Mouse (Mus musculus): Measurements from ENCODE around the gene Fam69b. TPM values are rescaled to one million over a fixed set of nuclear protein-coding genes. Genes with fewer than 3 reads are reported as not detected.

Fam69b gene
- polyA plus RNA-seq, 1 experiment: 4.2 TPM

DNA sequence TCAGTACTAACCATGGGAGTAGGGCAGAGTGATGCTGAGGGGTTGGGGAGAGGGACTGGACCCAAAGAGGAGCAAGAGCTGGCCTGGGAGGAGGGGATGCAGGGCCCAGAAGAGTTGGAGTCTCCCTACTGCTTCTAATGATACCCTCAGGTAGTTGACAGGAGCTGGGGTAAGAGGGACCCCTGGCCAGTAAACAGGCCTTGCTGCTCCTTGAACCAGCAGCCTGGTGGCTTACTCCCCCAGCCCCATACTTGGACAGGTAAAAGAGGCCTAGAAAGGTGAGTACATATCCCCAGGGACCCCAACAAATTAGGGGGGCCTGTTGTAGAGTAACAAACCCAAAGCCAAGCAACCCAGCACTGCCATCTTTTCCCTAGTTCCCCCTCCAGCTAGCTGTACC, 19.5 kb upstream of the Fam69b start:
- TF ChIP-seq POLR2A (IDR thresholded peaks at IDR 0.05; ENCODE audit: borderline replicate concordance, control insufficient read depth, low read depth, low read length): no peak
- TF ChIP-seq CTCF (IDR thresholded peaks at IDR 0.05; ENCODE audit: control insufficient read depth, insufficient read depth, low read length): no peak
- Histone ChIP-seq H3K4me3 (replicated peaks; ENCODE audit: control insufficient read depth, low read depth, low read length) (no peak overlapping the region), H3K4me1 (ENCODE audit: control insufficient read depth, insufficient read depth, low read length) (peaks cover 5% of the 10 kb centered on the region; the same call in 1 of the 2 replicates), H3K27ac (ENCODE audit: control insufficient read depth, insufficient read depth, low read depth, low read length, poor library complexity) (no peak overlapping the region)

DNA sequence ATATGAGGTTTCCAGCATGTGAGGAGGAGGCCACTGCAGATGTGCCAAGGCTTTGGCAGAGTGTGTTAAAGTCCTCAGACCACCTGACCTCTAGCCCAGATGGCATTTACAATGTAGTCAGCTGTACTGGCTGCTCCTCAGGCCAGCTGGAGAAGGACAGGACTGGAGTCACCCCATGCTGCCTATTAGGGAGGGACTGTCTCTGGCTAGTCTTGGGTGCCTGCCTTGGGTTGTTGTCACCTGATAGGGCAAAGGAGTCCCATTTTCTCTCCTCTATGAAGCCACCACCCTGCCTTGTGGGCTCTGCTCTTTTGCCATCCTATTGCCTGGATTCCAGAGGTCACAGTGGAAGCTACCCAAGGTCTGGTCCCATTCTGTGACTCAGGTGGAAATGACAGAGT, 19.0 kb upstream of the Fam69b start:
- Histone ChIP-seq H3K4me1 (ENCODE audit: control insufficient read depth, insufficient read depth, low read length) (peaks cover 5% of the 10 kb centered on the region; the same call in 1 of the 2 replicates), H3K4me3 (replicated peaks; ENCODE audit: control insufficient read depth, low read depth, low read length) (no peak overlapping the region), H3K27ac (ENCODE audit: control insufficient read depth, insufficient read depth, low read depth, low read length, poor library complexity) (no peak overlapping the region)
- no peak for TF ChIP-seq POLR2A (IDR thresholded peaks at IDR 0.05; ENCODE audit: borderline replicate concordance, control insufficient read depth, low read depth, low read length)
- TF ChIP-seq CTCF (IDR thresholded peaks at IDR 0.05; ENCODE audit: control insufficient read depth, insufficient read depth, low read length): no peak

DNA sequence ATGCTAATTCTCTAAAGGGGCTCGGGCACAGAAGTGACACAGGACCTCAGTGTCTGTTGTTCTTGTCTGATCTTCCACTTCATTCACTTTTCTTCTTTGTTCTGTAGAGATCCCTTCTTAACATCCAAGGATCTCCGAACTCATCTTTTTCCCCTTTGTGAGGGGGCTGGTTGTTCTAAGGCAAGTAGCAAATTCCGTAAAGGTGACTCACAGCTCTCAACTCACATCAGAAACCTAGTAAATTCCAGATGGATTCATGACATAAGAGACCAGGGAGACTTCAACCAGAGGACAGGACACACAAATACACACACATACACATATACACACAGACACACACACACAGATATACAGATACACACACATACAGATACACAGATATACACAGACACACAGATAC, 17.7 kb upstream of the Fam69b start:
- Histone ChIP-seq H3K4me3 (replicated peaks; ENCODE audit: control insufficient read depth, low read depth, low read length) (no peak overlapping the region), H3K27ac (ENCODE audit: control insufficient read depth, insufficient read depth, low read depth, low read length, poor library complexity) (no peak overlapping the region), H3K4me1 (ENCODE audit: control insufficient read depth, insufficient read depth, low read length) (peaks cover 5% of the 10 kb centered on the region; the same call in 1 of the 2 replicates)
- 84% methylated on average over 3 of the region's 3 CpGs for WGBS
- no peak for TF ChIP-seq CTCF (IDR thresholded peaks at IDR 0.05; ENCODE audit: control insufficient read depth, insufficient read depth, low read length)
- TF ChIP-seq POLR2A (IDR thresholded peaks at IDR 0.05; ENCODE audit: borderline replicate concordance, control insufficient read depth, low read depth, low read length): no peak

DNA sequence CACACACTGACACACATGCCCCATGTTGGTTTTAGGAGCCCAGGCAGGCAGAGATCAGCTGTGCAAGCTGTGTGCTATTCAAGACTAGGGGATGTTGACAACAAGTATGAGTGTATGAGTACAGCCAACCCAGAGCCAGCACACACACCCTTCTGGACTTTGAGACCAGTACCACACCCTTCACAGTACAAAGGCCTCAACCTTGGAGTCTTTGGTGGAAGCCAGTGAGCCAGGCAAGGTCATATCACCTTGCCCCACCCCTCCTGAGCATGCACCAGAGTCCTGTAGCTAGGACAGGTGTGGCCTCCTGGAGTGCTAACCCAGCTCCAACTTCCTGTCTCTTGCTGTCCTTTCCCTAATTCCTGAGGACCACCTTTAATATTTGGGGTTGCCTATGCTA, 17.2 kb upstream of the Fam69b start:
- peaks cover 5% of the 10 kb centered on the region; the same call in 1 of the 2 replicates for H3K4me1 ChIP-seq (ENCODE audit: control insufficient read depth, insufficient read depth, low read length)
- H3K4me3 ChIP-seq (replicated peaks; ENCODE audit: control insufficient read depth, low read depth, low read length): no peak overlapping the region
- H3K27ac ChIP-seq (ENCODE audit: control insufficient read depth, insufficient read depth, low read depth, low read length, poor library complexity): no peak overlapping the region
- TF ChIP-seq CTCF (IDR thresholded peaks at IDR 0.05; ENCODE audit: control insufficient read depth, insufficient read depth, low read length): no peak
- TF ChIP-seq POLR2A (IDR thresholded peaks at IDR 0.05; ENCODE audit: borderline replicate concordance, control insufficient read depth, low read depth, low read length): no peak

DNA sequence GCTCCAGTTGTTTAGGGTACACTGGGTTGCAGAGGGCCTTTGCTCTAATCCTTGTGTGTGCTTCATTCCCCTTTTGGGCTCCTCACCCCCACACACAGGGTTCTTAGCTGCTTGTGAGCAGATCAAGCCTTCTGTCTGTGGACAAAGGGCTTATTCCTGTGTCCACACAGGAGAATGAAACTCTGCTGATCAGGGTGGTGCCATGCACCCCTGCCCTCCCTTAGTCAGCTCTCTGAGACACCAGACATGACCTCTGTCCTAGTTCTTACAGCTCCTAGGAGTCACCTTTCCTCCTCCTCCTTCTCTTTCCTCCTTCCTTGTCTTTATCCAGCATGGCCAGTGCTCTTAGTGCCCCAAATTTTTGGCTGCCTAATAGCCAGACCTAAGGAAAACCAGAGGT, 16.4 kb upstream of the Fam69b start:
- Histone ChIP-seq H3K27ac (ENCODE audit: control insufficient read depth, insufficient read depth, low read depth, low read length, poor library complexity) (no peak overlapping the region), H3K4me3 (replicated peaks; ENCODE audit: control insufficient read depth, low read depth, low read length) (no peak overlapping the region), H3K4me1 (ENCODE audit: control insufficient read depth, insufficient read depth, low read length) (peaks cover 3% of the 10 kb centered on the region; the same call in 1 of the 2 replicates)
- TF ChIP-seq CTCF (IDR thresholded peaks at IDR 0.05; ENCODE audit: control insufficient read depth, insufficient read depth, low read length) (no peak), POLR2A (IDR thresholded peaks at IDR 0.05; ENCODE audit: borderline replicate concordance, control insufficient read depth, low read depth, low read length) (no peak)

DNA sequence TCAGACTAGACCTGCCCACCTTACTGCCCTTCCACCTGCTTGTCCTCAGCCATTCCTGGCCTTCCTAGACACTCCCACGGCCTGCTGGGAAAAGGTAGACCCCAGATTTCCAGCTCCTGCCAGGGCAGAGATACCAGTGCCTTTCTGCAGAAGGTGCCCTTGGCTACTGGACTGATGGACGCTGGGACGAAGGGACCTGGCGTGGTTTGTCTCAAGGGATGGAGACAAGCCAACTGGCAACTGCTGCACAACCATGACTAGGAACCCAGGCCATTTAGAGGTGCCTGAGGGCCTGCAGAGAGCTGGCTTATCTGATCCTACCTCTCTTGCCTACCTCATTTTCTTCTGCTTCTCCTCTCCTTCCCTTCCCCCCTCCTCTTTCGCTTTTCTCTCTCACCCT, 13.4 kb upstream of the Fam69b start:
- no peak overlapping the region for H3K27ac ChIP-seq (ENCODE audit: control insufficient read depth, insufficient read depth, low read depth, low read length, poor library complexity)
- H3K4me3 ChIP-seq (replicated peaks; ENCODE audit: control insufficient read depth, low read depth, low read length): no peak overlapping the region
- 71% methylated on average over 5 of the region's 5 CpGs for WGBS
- H3K4me1 ChIP-seq (ENCODE audit: control insufficient read depth, insufficient read depth, low read length): no peaks in the 10 kb centered on the region
- no peak for TF ChIP-seq POLR2A (IDR thresholded peaks at IDR 0.05; ENCODE audit: borderline replicate concordance, control insufficient read depth, low read depth, low read length)

DNA sequence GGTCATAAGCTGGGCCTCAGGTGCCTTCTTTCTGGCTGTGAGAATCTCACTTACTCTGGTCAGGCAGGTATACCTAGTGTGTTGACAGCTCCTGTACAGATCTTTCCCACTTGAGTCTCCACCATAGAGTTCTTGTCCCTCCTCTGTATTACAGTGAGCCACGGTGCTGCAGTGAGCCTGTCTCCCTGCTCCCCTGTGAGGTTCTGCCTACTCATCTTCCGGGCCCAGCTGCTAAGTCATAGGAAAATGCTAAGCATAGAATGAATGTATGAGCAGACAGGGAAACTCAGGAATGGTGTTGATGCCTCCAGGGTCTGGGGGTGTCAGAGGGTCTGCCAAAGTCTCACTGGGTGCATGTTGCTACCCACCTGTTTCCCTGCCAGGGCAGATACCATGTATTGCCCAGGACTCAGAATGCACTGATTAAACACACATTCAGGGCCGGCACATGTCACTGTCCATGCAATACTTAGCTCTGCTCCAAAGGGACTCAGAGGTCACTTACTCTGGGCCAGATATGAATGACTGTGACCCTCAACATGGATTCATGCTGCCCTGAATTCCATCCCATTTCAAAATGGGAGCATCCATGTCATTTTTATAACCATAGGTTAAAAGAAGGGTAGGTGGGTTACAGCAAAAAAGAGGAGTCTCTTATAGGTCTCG, 12.7 kb upstream of the Fam69b start:
- 75% methylated on average over 4 of the region's 4 CpGs for WGBS
- no peak for TF ChIP-seq CTCF (IDR thresholded peaks at IDR 0.05; ENCODE audit: control insufficient read depth, insufficient read depth, low read length)
- no peak for TF ChIP-seq POLR2A (IDR thresholded peaks at IDR 0.05; ENCODE audit: borderline replicate concordance, control insufficient read depth, low read depth, low read length)
- no peak overlapping the region for H3K4me3 ChIP-seq (replicated peaks; ENCODE audit: control insufficient read depth, low read depth, low read length)
- no peaks in the 10 kb centered on the region for H3K4me1 ChIP-seq (ENCODE audit: control insufficient read depth, insufficient read depth, low read length)
- H3K27ac ChIP-seq (ENCODE audit: control insufficient read depth, insufficient read depth, low read depth, low read length, poor library complexity): no peak overlapping the region

DNA sequence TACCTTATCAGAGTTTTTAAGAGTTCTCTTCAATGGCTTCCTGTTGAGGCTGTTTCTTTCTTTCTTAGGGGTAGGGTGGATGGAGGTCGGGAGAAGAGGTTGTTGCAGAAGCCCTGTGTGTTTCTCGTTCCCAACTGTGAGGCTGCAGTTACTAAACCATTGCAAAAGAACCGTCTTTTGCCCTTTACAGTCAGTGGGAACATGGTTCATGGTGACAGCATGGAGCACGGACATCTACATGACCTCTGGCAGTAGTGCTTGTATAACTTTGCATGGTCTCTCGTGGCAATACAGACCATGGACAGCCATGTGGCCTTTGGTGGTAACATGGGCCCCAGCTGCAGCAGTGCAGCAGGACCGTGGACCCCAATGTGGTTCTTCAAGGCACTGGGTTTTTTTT, 10.9 kb upstream of the Fam69b start:
- H3K4me3 ChIP-seq (replicated peaks; ENCODE audit: control insufficient read depth, low read depth, low read length): no peak overlapping the region
- no peaks in the 10 kb centered on the region; the same call in 1 of the 2 replicates for H3K4me1 ChIP-seq (ENCODE audit: control insufficient read depth, insufficient read depth, low read length)
- 46% methylated on average over 6 of the region's 6 CpGs for WGBS
- TF ChIP-seq CTCF (IDR thresholded peaks at IDR 0.05; ENCODE audit: control insufficient read depth, insufficient read depth, low read length) (no peak), POLR2A (IDR thresholded peaks at IDR 0.05; ENCODE audit: borderline replicate concordance, control insufficient read depth, low read depth, low read length) (no peak)
- no peak overlapping the region for H3K27ac ChIP-seq (ENCODE audit: control insufficient read depth, insufficient read depth, low read depth, low read length, poor library complexity)

DNA sequence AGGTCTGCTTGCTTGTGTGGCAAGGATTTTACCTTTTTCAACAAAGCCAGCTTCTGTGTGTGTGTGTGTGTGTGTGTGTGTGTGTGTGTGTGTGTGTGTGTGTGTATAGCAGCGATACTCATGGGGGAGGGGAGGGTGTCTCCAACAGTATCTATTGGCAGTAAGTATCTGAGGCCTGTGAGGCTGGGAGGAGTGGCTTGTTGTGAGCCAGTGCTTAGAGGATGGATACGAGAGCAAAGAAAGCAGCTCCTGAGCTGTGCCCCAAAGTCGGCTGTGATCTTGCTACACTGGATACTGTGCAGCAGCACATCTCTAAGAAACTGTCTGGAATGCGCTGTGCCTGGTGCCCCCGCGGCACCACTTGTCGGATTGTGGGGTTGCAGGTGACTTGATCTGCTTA, 10.3 kb upstream of the Fam69b start:
- H3K27ac ChIP-seq (ENCODE audit: control insufficient read depth, insufficient read depth, low read depth, low read length, poor library complexity): no peak overlapping the region
- 75% methylated on average over 7 of the region's 7 CpGs for WGBS
- H3K4me3 ChIP-seq (replicated peaks; ENCODE audit: control insufficient read depth, low read depth, low read length): no peak overlapping the region
- peaks cover under 1% of the 10 kb centered on the region for H3K4me1 ChIP-seq (ENCODE audit: control insufficient read depth, insufficient read depth, low read length)
- no peak for TF ChIP-seq POLR2A (IDR thresholded peaks at IDR 0.05; ENCODE audit: borderline replicate concordance, control insufficient read depth, low read depth, low read length)
- TF ChIP-seq CTCF (IDR thresholded peaks at IDR 0.05; ENCODE audit: control insufficient read depth, insufficient read depth, low read length): no peak

Measured in bone marrow, adult 2 months (tissue).